Mouse (Mus musculus): ENCODE measurements at regions not wholly inside any gene's neighbourhood (a gene's known extent, or its start where the extent isn't known, plus 50 kb on each side); places are given as distances from the start of the nearest gene placed in this dataset.

GRCm38 (mm10) chr7:123589099-123589498, 88.8 kb upstream of the Zkscan2 start:
- H3K4me1 ChIP-seq (replicated peaks; ENCODE audit: control insufficient read depth in 2 of 2, insufficient read depth in 2 of 2, low read length in 1 of 2) = no peaks in the 10 kb centered on the region
- H3K9ac ChIP-seq (replicated peaks) = no peak overlapping the region
- H3K36me3 ChIP-seq (replicated peaks; ENCODE audit: control insufficient read depth, insufficient read depth, low read depth) = no peaks in the 10 kb centered on the region
- H3K27ac ChIP-seq = no peak overlapping the region
- no peak overlapping the region for H3K4me3 ChIP-seq (ENCODE audit: insufficient read depth in 1 of 2, low read depth in 2 of 2, low read length in 2 of 2)
- DNase-seq (ENCODE audit: low read depth in 3 of 3, low spot score in 3 of 3) (no peak), ATAC-seq (ENCODE audit: insufficient read depth) (no peak)
- WGBS (ENCODE audit: insufficient replicate concordance) = 42% methylated on average over 3 of the region's 3 CpGs
- TF ChIP-seq CTCF (IDR thresholded peaks at IDR 0.05; ENCODE audit: low read depth) (no peak), EP300 (IDR thresholded peaks at IDR 0.05; ENCODE audit: low read depth) (no peak)
- no peaks in the 10 kb centered on the region for H3K27me3 ChIP-seq (ENCODE audit: control insufficient read depth, insufficient read depth, low read length)
- H3K9me3 ChIP-seq (ENCODE audit: control insufficient read depth, low read length) = no peaks in the 10 kb centered on the region
- no peak overlapping the region for H3K4me2 ChIP-seq (ENCODE audit: low read depth)

- WGBS (ENCODE audit: insufficient replicate concordance) = 61% methylated on average over 3 of the region's 3 CpGs
- H3K36me3 ChIP-seq (replicated peaks; ENCODE audit: control insufficient read depth, insufficient read depth, low read depth) = no peaks in the 10 kb centered on the region
- TF ChIP-seq EP300 (IDR thresholded peaks at IDR 0.05; ENCODE audit: low read depth) (no peak), CTCF (IDR thresholded peaks at IDR 0.05; ENCODE audit: low read depth) (no peak)
- H3K4me1 ChIP-seq (replicated peaks; ENCODE audit: control insufficient read depth in 2 of 2, insufficient read depth in 2 of 2, low read length in 1 of 2) = no peaks in the 10 kb centered on the region
- DNase-seq (ENCODE audit: low read depth in 3 of 3, low spot score in 3 of 3) = no peak
- ATAC-seq (ENCODE audit: insufficient read depth) = no peak
- H3K27me3 ChIP-seq (ENCODE audit: control insufficient read depth, insufficient read depth, low read length) = no peaks in the 10 kb centered on the region
- no peak overlapping the region for H3K27ac ChIP-seq
- H3K9ac ChIP-seq (replicated peaks) = no peak overlapping the region
- H3K4me2 ChIP-seq (ENCODE audit: low read depth) = no peak overlapping the region
- H3K9me3 ChIP-seq (ENCODE audit: control insufficient read depth, low read length) = no peaks in the 10 kb centered on the region
- no peak overlapping the region for H3K4me3 ChIP-seq (ENCODE audit: insufficient read depth in 1 of 2, low read depth in 2 of 2, low read length in 2 of 2)
Observed at GRCm38 (mm10) chr7:123573721-123574120, 73.5 kb upstream of the Zkscan2 start.

- no peak overlapping the region for H3K9ac ChIP-seq (replicated peaks)
- H3K4me2 ChIP-seq (ENCODE audit: low read depth) = no peak overlapping the region
- ATAC-seq (ENCODE audit: insufficient read depth) (no peak), DNase-seq (ENCODE audit: low read depth in 3 of 3, low spot score in 3 of 3) (no peak)
- H3K4me1 ChIP-seq (replicated peaks; ENCODE audit: control insufficient read depth in 2 of 2, insufficient read depth in 2 of 2, low read length in 1 of 2) = no peaks in the 10 kb centered on the region
- no peak overlapping the region for H3K4me3 ChIP-seq (ENCODE audit: insufficient read depth in 1 of 2, low read depth in 2 of 2, low read length in 2 of 2)
- H3K9me3 ChIP-seq (ENCODE audit: control insufficient read depth, low read length) = no peaks in the 10 kb centered on the region
- WGBS (ENCODE audit: insufficient replicate concordance) = 31% methylated on average over 4 of the region's 4 CpGs
- no peaks in the 10 kb centered on the region for H3K27me3 ChIP-seq (ENCODE audit: control insufficient read depth, insufficient read depth, low read length)
- H3K36me3 ChIP-seq (replicated peaks; ENCODE audit: control insufficient read depth, insufficient read depth, low read depth) = no peaks in the 10 kb centered on the region
- H3K27ac ChIP-seq = no peak overlapping the region
- TF ChIP-seq EP300 (IDR thresholded peaks at IDR 0.05; ENCODE audit: low read depth) (no peak), CTCF (IDR thresholded peaks at IDR 0.05; ENCODE audit: low read depth) (no peak)
Observed at GRCm38 (mm10) chr7:123572376-123572990, 72.2 kb upstream of the Zkscan2 start.

- Histone ChIP-seq H3K9ac (replicated peaks) (no peak overlapping the region), H3K36me3 (replicated peaks; ENCODE audit: control insufficient read depth, insufficient read depth, low read depth) (no peaks in the 10 kb centered on the region), H3K27ac (no peak overlapping the region), H3K4me2 (ENCODE audit: low read depth) (no peak overlapping the region), H3K4me1 (replicated peaks; ENCODE audit: control insufficient read depth in 2 of 2, insufficient read depth in 2 of 2, low read length in 1 of 2) (no peaks in the 10 kb centered on the region), H3K27me3 (ENCODE audit: control insufficient read depth, insufficient read depth, low read length) (no peaks in the 10 kb centered on the region), H3K9me3 (ENCODE audit: control insufficient read depth, low read length) (no peaks in the 10 kb centered on the region), H3K4me3 (ENCODE audit: insufficient read depth in 1 of 2, low read depth in 2 of 2, low read length in 2 of 2) (no peak overlapping the region)
- ATAC-seq (ENCODE audit: insufficient read depth) (no peak), DNase-seq (ENCODE audit: low read depth in 3 of 3, low spot score in 3 of 3) (no peak)
- TF ChIP-seq CTCF (IDR thresholded peaks at IDR 0.05; ENCODE audit: low read depth) = peak; percentile 46; the same call in 1 of the 2 replicates
- TF ChIP-seq EP300 (IDR thresholded peaks at IDR 0.05; ENCODE audit: low read depth) = no peak
- WGBS (ENCODE audit: insufficient replicate concordance) = 20% methylated on average over 1 of the region's 1 CpGs
Observed at GRCm38 (mm10) chr7:123566264-123566663, 66.0 kb upstream of the Zkscan2 start.

GRCm38 (mm10) chr7:123559544-123559943, 59.3 kb upstream of the Zkscan2 start:
- Histone ChIP-seq H3K27me3 (ENCODE audit: control insufficient read depth, insufficient read depth, low read length) (no peaks in the 10 kb centered on the region), H3K9ac (replicated peaks) (no peak overlapping the region), H3K4me3 (ENCODE audit: insufficient read depth in 1 of 2, low read depth in 2 of 2, low read length in 2 of 2) (no peak overlapping the region), H3K9me3 (ENCODE audit: control insufficient read depth, low read length) (no peaks in the 10 kb centered on the region), H3K27ac (no peak overlapping the region), H3K4me1 (replicated peaks; ENCODE audit: control insufficient read depth in 2 of 2, insufficient read depth in 2 of 2, low read length in 1 of 2) (no peaks in the 10 kb centered on the region), H3K4me2 (ENCODE audit: low read depth) (no peak overlapping the region), H3K36me3 (replicated peaks; ENCODE audit: control insufficient read depth, insufficient read depth, low read depth) (no peaks in the 10 kb centered on the region)
- DNase-seq (ENCODE audit: low read depth in 3 of 3, low spot score in 3 of 3) (no peak), ATAC-seq (ENCODE audit: insufficient read depth) (no peak)
- 49% methylated on average over 7 of the region's 7 CpGs for WGBS (ENCODE audit: insufficient replicate concordance)
- TF ChIP-seq CTCF (IDR thresholded peaks at IDR 0.05; ENCODE audit: low read depth) (no peak), EP300 (IDR thresholded peaks at IDR 0.05; ENCODE audit: low read depth) (no peak)
